Mouse (Mus musculus): ENCODE data around the gene Kcna10. TPM values are rescaled to one million over a fixed set of nuclear protein-coding genes. Genes with fewer than 3 reads are reported as not detected.

Kcna10 gene
- polyA plus RNA-seq, 1 experiment from 2014 or later, result not detected

DNA sequence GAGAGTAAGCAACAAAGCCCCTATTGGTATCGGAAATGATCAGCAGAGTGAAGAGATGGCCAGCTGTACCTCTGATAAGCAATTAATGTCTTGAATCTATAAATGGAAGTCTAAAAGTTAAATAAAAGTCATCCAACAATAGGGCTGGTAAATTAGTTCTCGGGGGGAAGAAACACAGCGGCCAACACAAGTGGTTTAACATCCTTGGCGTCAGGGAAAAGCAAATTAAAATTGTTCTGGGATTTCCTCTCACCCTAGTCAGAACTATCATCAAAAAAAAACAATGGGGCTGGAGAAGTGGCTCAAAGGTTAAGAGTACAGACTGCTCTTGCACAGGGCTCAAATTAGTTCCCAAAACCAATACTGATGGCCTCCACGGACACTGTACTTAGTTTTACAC lies 43.0 kb downstream of the Kcna10 start:
- 87% methylated on average over 5 of the region's 5 CpGs for WGBS
- Histone ChIP-seq H3K4me3 (replicated peaks; ENCODE audit: low read depth, low read length) (no peak overlapping the region), H3K4me1 (ENCODE audit: control insufficient read depth, insufficient read depth, low read length) (no peaks in the 10 kb centered on the region), H3K9ac (replicated peaks; ENCODE audit: low read length) (no peak overlapping the region), H3K36me3 (ENCODE audit: control insufficient read depth, insufficient read depth, low read length) (no peaks in the 10 kb centered on the region), H3K27ac (replicated peaks; ENCODE audit: low read depth, low read length) (no peak overlapping the region), H3K27me3 (ENCODE audit: control insufficient read depth, insufficient read depth, low read length) (no peaks in the 10 kb centered on the region), H3K9me3 (ENCODE audit: control insufficient read depth, low read length) (no peaks in the 10 kb centered on the region), H3K4me2 (ENCODE audit: low read length) (no peak overlapping the region)
- ATAC-seq (ENCODE audit: low FRiP score, low TSS enrichment) (no peak), DNase-seq (no peak)

DNA sequence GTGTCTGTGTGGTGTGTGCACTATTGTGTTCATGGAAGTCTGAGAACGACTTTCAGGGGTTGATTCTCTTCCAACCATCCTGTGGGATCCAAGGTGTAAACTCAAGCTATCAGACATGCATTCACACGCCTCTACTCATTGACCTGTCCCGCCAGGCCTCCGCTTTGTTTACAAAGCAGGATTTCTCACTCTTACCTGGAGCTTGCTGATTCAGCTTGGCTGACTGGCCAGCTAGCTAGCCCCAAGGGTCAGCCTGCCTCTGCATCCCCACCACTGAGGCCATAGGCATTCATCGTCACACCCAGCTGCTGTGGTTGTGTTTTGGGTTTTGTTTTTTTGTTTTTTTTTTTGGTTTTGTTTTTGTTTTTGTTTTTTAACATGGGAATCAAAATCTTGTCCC lies 46.4 kb downstream of the Kcna10 start:
- Histone ChIP-seq H3K4me2 (ENCODE audit: low read length) (no peak overlapping the region), H3K4me1 (ENCODE audit: control insufficient read depth, insufficient read depth, low read length) (no peaks in the 10 kb centered on the region), H3K9ac (replicated peaks; ENCODE audit: low read length) (no peak overlapping the region), H3K36me3 (ENCODE audit: control insufficient read depth, insufficient read depth, low read length) (no peaks in the 10 kb centered on the region), H3K27ac (replicated peaks; ENCODE audit: low read depth, low read length) (no peak overlapping the region), H3K4me3 (replicated peaks; ENCODE audit: low read depth, low read length) (no peak overlapping the region), H3K9me3 (ENCODE audit: control insufficient read depth, low read length) (no peaks in the 10 kb centered on the region), H3K27me3 (ENCODE audit: control insufficient read depth, insufficient read depth, low read length) (no peaks in the 10 kb centered on the region)
- WGBS, result 87% methylated on average over 5 of the region's 5 CpGs
- ATAC-seq (ENCODE audit: low FRiP score, low TSS enrichment) (no peak), DNase-seq (no peak)

DNA sequence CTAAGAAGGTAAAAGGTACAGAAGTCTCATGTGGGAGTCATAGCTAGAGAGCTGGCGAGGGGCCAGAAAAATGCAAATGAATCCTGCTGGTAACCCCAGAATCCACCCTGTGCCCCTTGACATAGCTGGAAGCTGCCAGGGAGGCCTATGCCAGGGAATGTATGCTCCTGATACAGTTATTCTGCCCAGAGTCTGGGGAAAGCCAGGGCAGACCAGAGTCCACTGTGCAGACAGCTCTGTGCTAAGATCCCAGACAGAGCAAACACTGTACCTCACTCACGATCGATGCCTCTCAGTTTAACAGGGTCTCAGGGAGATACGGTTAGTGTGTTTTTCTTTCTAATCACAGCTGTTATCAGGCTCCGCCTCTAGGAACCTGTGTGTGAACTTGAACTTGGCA lies 47.0 kb downstream of the Kcna10 start:
- no peak for DNase-seq
- H3K4me3 ChIP-seq (replicated peaks; ENCODE audit: low read depth, low read length), result no peak overlapping the region
- no peak for ATAC-seq (ENCODE audit: low FRiP score, low TSS enrichment)
- no peaks in the 10 kb centered on the region for H3K4me1 ChIP-seq (ENCODE audit: control insufficient read depth, insufficient read depth, low read length)
- H3K36me3 ChIP-seq (ENCODE audit: control insufficient read depth, insufficient read depth, low read length), result no peaks in the 10 kb centered on the region
- no peak overlapping the region for H3K9ac ChIP-seq (replicated peaks; ENCODE audit: low read length)
- WGBS, result 81% methylated on average over 5 of the region's 5 CpGs
- H3K27me3 ChIP-seq (ENCODE audit: control insufficient read depth, insufficient read depth, low read length), result no peaks in the 10 kb centered on the region
- H3K9me3 ChIP-seq (ENCODE audit: control insufficient read depth, low read length), result no peaks in the 10 kb centered on the region
- no peak overlapping the region for H3K4me2 ChIP-seq (ENCODE audit: low read length)
- H3K27ac ChIP-seq (replicated peaks; ENCODE audit: low read depth, low read length), result no peak overlapping the region

DNA sequence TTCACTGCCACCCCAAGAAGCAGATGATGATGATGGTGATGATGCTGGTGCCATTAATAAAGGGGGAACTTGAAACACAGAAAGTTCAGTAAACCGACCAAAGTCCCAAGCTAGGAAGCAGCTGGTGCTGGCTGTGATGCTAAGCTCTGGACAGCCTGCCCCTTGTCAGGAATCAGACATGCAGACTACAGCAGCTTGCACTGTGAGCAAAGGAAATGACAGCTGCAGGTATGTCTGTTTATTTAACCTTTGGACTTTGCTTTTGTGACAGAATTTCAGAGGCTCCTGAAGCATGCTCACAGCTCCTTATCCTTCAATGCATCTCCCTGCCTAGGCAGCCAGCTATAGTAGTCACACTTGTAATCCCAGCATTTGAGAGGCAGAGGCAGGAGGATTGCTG lies 47.7 kb downstream of the Kcna10 start, which contains the start of gene A630076J17Rik:
A630076J17Rik (plus strand) TSS at position 88 of the 400 bp plus-strand sequence.
- H3K9me3 ChIP-seq (ENCODE audit: control insufficient read depth, low read length), result no peaks in the 10 kb centered on the region
- DNase-seq, result no peak
- ATAC-seq (ENCODE audit: low FRiP score, low TSS enrichment), result no peak
- WGBS, result 69% methylated on average over 1 of the region's 1 CpGs
- H3K4me1 ChIP-seq (ENCODE audit: control insufficient read depth, insufficient read depth, low read length), result no peaks in the 10 kb centered on the region
- no peaks in the 10 kb centered on the region for H3K36me3 ChIP-seq (ENCODE audit: control insufficient read depth, insufficient read depth, low read length)
- no peak within 1 kb of the TSS for H3K4me2 ChIP-seq (ENCODE audit: low read length)
- H3K4me3 ChIP-seq (replicated peaks; ENCODE audit: low read depth, low read length), result no peak within 1 kb of the TSS
- no peak within 1 kb of the TSS for H3K27ac ChIP-seq (replicated peaks; ENCODE audit: low read depth, low read length)
- no peaks in the 10 kb centered on the region for H3K27me3 ChIP-seq (ENCODE audit: control insufficient read depth, insufficient read depth, low read length)
- H3K9ac ChIP-seq (replicated peaks; ENCODE audit: low read length), result no peak within 1 kb of the TSS

DNA sequence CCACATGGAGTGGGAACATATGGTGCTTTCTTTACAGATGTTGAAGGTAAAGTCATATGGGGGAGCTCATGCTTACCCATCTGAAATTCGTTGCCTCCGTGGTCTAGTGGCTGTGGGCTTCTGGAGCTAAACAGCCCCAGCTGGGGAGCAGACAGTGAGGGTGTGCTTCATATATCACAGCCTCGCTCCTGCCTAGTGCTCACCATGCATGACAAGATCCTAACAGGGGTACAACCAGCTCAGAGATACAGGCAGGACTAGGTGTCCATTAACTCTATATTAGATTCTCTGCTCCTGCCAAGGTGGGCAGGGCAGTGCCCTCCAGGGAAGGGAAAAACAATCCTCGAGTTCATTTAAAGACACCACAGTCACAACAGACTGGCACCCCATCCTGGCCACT lies 48.3 kb downstream of the Kcna10 start:
- H3K4me2 ChIP-seq (ENCODE audit: low read length), result no peak overlapping the region
- H3K27ac ChIP-seq (replicated peaks; ENCODE audit: low read depth, low read length), result no peak overlapping the region
- H3K4me1 ChIP-seq (ENCODE audit: control insufficient read depth, insufficient read depth, low read length), result no peaks in the 10 kb centered on the region
- H3K9ac ChIP-seq (replicated peaks; ENCODE audit: low read length), result no peak overlapping the region
- H3K36me3 ChIP-seq (ENCODE audit: control insufficient read depth, insufficient read depth, low read length), result no peaks in the 10 kb centered on the region
- WGBS, result 63% methylated on average over 4 of the region's 4 CpGs
- H3K27me3 ChIP-seq (ENCODE audit: control insufficient read depth, insufficient read depth, low read length), result no peaks in the 10 kb centered on the region
- H3K9me3 ChIP-seq (ENCODE audit: control insufficient read depth, low read length), result no peaks in the 10 kb centered on the region
- no peak for ATAC-seq (ENCODE audit: low FRiP score, low TSS enrichment)
- H3K4me3 ChIP-seq (replicated peaks; ENCODE audit: low read depth, low read length), result no peak overlapping the region
- DNase-seq, result no peak

DNA sequence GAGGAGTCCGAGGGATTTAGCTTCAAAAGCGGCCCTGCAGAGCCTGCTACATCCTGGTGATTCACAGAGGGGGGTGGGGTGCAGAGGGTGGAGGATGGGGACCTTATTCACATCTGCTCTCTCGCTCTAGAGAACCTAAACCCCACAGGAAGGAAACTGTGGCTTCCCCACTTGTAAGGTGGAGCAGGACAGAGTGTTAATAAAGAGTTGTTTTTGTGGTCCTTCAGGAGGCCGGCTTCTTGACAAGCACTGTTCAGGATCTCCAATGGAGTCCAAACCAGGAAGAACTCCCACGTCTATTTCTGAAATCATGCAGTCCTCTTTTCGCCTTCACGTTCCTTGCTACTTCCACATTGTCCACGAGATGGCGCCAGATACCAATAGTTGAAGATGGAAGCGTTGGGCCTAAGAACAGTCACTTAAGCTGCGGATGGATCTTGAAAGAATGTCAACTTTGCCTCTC lies 50.5 kb downstream of the Kcna10 start:
- no peak overlapping the region for H3K4me3 ChIP-seq (replicated peaks; ENCODE audit: low read depth, low read length)
- no peaks in the 10 kb centered on the region for H3K36me3 ChIP-seq (ENCODE audit: control insufficient read depth, insufficient read depth, low read length)
- 6% methylated on average over 11 of the region's 11 CpGs for WGBS
- no peak overlapping the region for H3K9ac ChIP-seq (replicated peaks; ENCODE audit: low read length)
- no peaks in the 10 kb centered on the region for H3K9me3 ChIP-seq (ENCODE audit: control insufficient read depth, low read length)
- peak; percentile 49 for ATAC-seq (ENCODE audit: low FRiP score, low TSS enrichment)
- H3K27me3 ChIP-seq (ENCODE audit: control insufficient read depth, insufficient read depth, low read length), result no peaks in the 10 kb centered on the region
- no peak overlapping the region for H3K4me2 ChIP-seq (ENCODE audit: low read length)
- no peak overlapping the region for H3K27ac ChIP-seq (replicated peaks; ENCODE audit: low read depth, low read length)
- H3K4me1 ChIP-seq (ENCODE audit: control insufficient read depth, insufficient read depth, low read length), result no peaks in the 10 kb centered on the region
- DNase-seq, result peak; percentile 94

DNA sequence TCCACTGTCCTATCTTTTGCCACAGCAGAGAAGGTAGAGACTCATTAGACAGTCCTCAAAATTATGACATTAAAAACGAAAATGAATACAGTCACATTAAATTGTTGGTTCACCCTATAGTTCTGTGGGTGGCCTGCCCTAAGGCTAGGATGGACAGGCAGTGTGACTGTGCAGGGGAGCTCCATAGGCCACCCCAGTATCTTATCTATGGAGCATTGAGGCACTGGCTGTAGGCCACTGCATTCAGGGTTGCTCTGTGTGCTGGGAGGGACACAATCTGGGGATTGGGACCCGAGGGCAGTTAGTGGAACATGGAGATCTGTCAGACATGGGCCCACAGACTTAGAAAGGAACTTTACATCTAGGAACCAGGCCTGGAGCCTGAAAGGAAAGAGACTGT lies 51.1 kb downstream of the Kcna10 start:
- peak; percentile 5; the same call in 1 of the 2 replicates for ATAC-seq (ENCODE audit: low FRiP score, low TSS enrichment)

DNA sequence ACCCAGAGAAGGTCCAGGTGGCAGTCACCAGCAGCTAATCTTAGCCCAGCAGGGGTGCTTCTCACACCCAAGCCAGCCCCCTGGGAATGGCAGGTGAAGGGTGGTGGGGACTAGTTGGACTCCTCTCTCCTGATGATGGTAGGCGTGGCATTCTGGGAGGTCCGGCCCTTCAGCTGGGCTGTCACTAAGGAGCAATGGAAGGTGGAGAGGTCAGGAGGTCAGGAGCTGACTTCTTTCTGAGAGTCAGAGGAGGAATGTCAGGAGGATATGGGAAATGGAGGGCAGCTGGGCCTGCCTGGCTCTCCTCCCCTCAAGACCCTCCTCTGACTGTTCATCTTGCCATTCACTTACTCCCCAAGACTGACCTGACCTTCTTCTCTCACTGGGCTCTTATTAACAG lies 55.2 kb downstream of the Kcna10 start:
- 30% methylated on average over 2 of the region's 2 CpGs for WGBS
- ATAC-seq (ENCODE audit: low FRiP score, low TSS enrichment) (no peak), DNase-seq (no peak)
- no peaks in the 10 kb centered on the region for H3K9me3 ChIP-seq (ENCODE audit: control insufficient read depth, low read length)
- 0 out of 2 replicates have a peak, but pooled peaks cover 6% of the 10 kb centered on the region for H3K4me1 ChIP-seq (ENCODE audit: control insufficient read depth, insufficient read depth, low read length)
- no peak overlapping the region for H3K4me2 ChIP-seq (ENCODE audit: low read length)
- no peaks in the 10 kb centered on the region for H3K36me3 ChIP-seq (ENCODE audit: control insufficient read depth, insufficient read depth, low read length)
- no peak overlapping the region for H3K4me3 ChIP-seq (replicated peaks; ENCODE audit: low read depth, low read length)
- no peak overlapping the region for H3K27ac ChIP-seq (replicated peaks; ENCODE audit: low read depth, low read length)
- H3K9ac ChIP-seq (replicated peaks; ENCODE audit: low read length), result no peak overlapping the region
- H3K27me3 ChIP-seq (ENCODE audit: control insufficient read depth, insufficient read depth, low read length), result no peaks in the 10 kb centered on the region

More for the DNA sequence above, 51.1 kb downstream of the Kcna10 start:
- no peak overlapping the region for H3K4me2 ChIP-seq (ENCODE audit: low read length)
- H3K27ac ChIP-seq (replicated peaks; ENCODE audit: low read depth, low read length), result no peak overlapping the region
- DNase-seq, result no peak
- H3K36me3 ChIP-seq (ENCODE audit: control insufficient read depth, insufficient read depth, low read length), result no peaks in the 10 kb centered on the region
- H3K27me3 ChIP-seq (ENCODE audit: control insufficient read depth, insufficient read depth, low read length), result no peaks in the 10 kb centered on the region
- 27% methylated on average over 2 of the region's 2 CpGs for WGBS
- H3K4me3 ChIP-seq (replicated peaks; ENCODE audit: low read depth, low read length), result no peak overlapping the region
- no peaks in the 10 kb centered on the region for H3K9me3 ChIP-seq (ENCODE audit: control insufficient read depth, low read length)
- H3K9ac ChIP-seq (replicated peaks; ENCODE audit: low read length), result no peak overlapping the region
- no peaks in the 10 kb centered on the region for H3K4me1 ChIP-seq (ENCODE audit: control insufficient read depth, insufficient read depth, low read length)

DNA sequence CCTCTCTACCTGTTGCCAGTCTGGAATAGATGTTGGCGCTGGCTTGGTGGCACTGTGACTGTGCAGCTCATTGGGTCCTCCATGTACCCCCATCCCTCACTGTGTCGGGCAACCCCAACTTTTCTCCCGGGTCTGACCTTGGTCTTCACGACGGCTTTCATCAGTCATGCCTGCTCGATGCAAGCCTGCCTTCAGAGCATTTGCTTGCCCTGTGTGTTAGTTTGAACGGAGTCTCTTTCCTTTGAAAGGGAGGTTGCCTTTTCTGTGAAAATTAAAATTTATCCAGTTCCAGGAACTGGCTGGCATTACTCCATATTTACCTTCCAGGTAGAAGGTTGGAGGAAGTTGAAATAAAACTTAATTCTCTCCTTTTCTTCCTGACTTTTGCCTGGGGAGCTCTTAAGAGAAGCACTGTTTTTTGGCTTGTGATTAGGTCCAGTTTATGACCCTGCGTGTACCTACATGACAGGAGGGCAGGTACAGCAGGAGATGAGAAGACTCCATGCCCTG lies 55.7 kb downstream of the Kcna10 start:
- Histone ChIP-seq H3K36me3 (ENCODE audit: control insufficient read depth, insufficient read depth, low read length) (no peaks in the 10 kb centered on the region), H3K9ac (replicated peaks; ENCODE audit: low read length) (no peak overlapping the region), H3K4me2 (ENCODE audit: low read length) (no peak overlapping the region), H3K4me1 (ENCODE audit: control insufficient read depth, insufficient read depth, low read length) (0 out of 2 replicates have a peak, but pooled peaks cover 6% of the 10 kb centered on the region), H3K9me3 (ENCODE audit: control insufficient read depth, low read length) (no peaks in the 10 kb centered on the region), H3K27ac (replicated peaks; ENCODE audit: low read depth, low read length) (no peak overlapping the region), H3K4me3 (replicated peaks; ENCODE audit: low read depth, low read length) (no peak overlapping the region), H3K27me3 (ENCODE audit: control insufficient read depth, insufficient read depth, low read length) (no peaks in the 10 kb centered on the region)
- DNase-seq (no peak), ATAC-seq (ENCODE audit: low FRiP score, low TSS enrichment) (no peak; the same call in 1 of the 2 replicates)
- 87% methylated on average over 8 of the region's 8 CpGs for WGBS
